Mouse (Mus musculus) testis, adult 2 months (tissue): Measurements from ENCODE around the gene Btn1a1. TPM values are rescaled to one million over a fixed set of nuclear protein-coding genes. Genes with fewer than 3 reads are reported as not detected.

ENCODE experiments used
- H3K27ac ChIP-seq: fragments of 200-500 bp; 2 replicates; pipeline ENCODE4 v1.5.1; 2012; ENCODE audit warnings: low read depth, low read length; ENCODE audit not compliant: control insufficient read depth, insufficient read depth
- H3K27me3 ChIP-seq: fragments of 200-500 bp; 2 replicates; pipeline ENCODE4 v1.6.1; 2012; ENCODE audit warnings: mild to moderate bottlenecking, low read length, moderate library complexity; ENCODE audit not compliant: control insufficient read depth, insufficient read depth
- H3K36me3 ChIP-seq: fragments of 200-500 bp; 2 replicates; pipeline ENCODE4 v1.6.1; 2012; ENCODE audit warnings: mild to moderate bottlenecking, low read length; ENCODE audit not compliant: control insufficient read depth, insufficient read depth
- H3K4me1 ChIP-seq: fragments of 200-500 bp; 2 replicates; pipeline ENCODE4 v1.6.1; 2012; ENCODE audit warnings: low read length; ENCODE audit not compliant: control insufficient read depth, insufficient read depth
- H3K4me3 ChIP-seq: fragments of 200-500 bp; 2 replicates; pipeline ENCODE4 v1.5.1; 2012; ENCODE audit warnings: low read depth, mild to moderate bottlenecking, low read length, moderate library complexity, mixed read lengths; ENCODE audit not compliant: control insufficient read depth
- CTCF ChIP-seq: fragments of 200-500 bp; IDR thresholded peaks from 2 replicates; pipeline ENCODE4 v1.5.1; 2012; ENCODE audit warnings: low read depth, mild to moderate bottlenecking, inconsistent platforms, low read length, moderate library complexity; ENCODE audit not compliant: control insufficient read depth, insufficient read depth, insufficient replicate concordance
- POLR2A ChIP-seq: fragments of 200-500 bp; IDR thresholded peaks from 2 replicates; pipeline ENCODE4 v1.6.1; 2012; ENCODE audit warnings: low read depth, mild to moderate bottlenecking, inconsistent platforms, low read length, moderate library complexity; ENCODE audit not compliant: control insufficient read depth
- polyA plus RNA-seq: library from polyadenylated mRNA; depleted of rRNA; stranded (reverse); fragments of >200 nt; gene quantifications from 2 replicates; pipeline ENCODE4 v1.2.3, GENCODE M21; 2012

The Btn1a1 gene
- polyA plus RNA-seq, 1 experiment, result 0.26 TPM

DNA sequence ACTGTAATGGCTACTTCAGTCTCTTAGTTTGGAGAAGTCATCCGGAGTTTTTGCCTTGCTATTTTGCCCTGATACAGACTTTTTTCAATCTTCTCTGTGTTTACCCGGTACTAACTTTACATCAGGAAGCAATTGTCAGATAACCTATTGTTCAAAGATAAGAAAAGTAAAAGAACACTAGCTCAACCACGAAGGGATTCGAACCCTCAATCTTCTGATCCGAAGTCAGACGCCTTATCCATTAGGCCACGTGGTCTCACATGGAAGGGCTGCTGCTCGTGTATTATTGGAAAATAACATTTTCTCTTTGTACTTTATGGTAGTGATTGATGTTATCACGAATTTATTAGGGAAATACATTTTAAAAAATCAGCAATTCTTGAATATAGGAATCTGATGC lies 38.1 kb upstream of the Btn1a1 start:
- H3K36me3 ChIP-seq, result no peaks in the 10 kb centered on the region
- peaks cover 3% of the 10 kb centered on the region for H3K4me1 ChIP-seq
- H3K27me3 ChIP-seq, result no peaks in the 10 kb centered on the region
- H3K4me3 ChIP-seq, result no peak overlapping the region
- no peak for TF ChIP-seq POLR2A
- no peak for TF ChIP-seq CTCF
- no peak overlapping the region for H3K27ac ChIP-seq

DNA sequence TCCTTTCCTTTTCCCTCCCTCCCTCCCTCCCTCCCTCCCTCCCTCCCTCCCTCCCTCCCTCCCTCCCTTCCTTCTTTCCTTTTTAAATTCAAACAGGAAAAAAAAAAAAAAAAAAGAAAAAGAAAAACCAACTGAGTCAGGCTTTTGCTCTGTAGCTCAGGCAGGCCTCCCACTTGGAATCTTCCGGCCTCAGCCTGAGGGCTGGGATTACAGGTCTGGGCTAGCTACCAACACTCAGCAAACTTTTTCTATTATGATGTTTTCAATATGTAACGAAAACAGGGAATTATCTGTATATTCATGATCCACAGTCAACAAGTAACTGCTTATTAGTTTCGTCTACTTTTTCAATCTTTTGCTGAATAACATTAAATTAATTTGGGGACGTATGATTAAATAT lies 37.2 kb upstream of the Btn1a1 start:
- H3K27ac ChIP-seq, result no peak overlapping the region
- H3K36me3 ChIP-seq, result no peaks in the 10 kb centered on the region
- TF ChIP-seq POLR2A, result no peak
- TF ChIP-seq CTCF, result no peak
- H3K4me3 ChIP-seq, result no peak overlapping the region
- H3K4me1 ChIP-seq, result peaks cover 3% of the 10 kb centered on the region
- no peaks in the 10 kb centered on the region for H3K27me3 ChIP-seq

DNA sequence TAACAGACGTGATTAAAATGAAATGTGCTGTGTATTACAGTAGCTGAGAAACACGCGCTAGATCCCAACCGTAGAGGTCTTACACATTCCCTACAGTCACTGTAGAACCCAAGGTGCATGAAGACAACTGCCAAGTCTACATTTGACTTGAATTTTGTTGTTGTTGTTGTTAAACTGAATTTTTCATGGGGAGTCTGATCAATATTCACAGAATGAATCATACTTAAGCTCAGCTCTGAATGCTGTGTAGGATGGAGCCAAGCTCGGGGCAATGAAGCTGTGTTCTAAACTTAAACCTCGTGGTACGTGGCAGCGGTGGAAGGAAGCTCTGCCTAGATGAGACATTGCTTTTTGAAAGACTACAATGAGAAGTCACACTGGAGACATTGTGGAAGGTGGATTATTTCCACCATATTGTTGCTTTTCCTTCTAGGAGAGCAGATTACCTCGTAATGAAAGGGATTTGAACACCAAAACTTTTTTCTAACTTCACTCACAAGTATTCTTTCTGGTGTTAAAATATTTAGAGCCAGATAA lies 36.4 kb upstream of the Btn1a1 start:
- no peak overlapping the region for H3K4me3 ChIP-seq
- no peaks in the 10 kb centered on the region for H3K27me3 ChIP-seq
- TF ChIP-seq POLR2A, result no peak
- no peak for TF ChIP-seq CTCF
- H3K4me1 ChIP-seq, result peaks cover 3% of the 10 kb centered on the region
- H3K36me3 ChIP-seq, result no peaks in the 10 kb centered on the region
- H3K27ac ChIP-seq, result no peak overlapping the region

DNA sequence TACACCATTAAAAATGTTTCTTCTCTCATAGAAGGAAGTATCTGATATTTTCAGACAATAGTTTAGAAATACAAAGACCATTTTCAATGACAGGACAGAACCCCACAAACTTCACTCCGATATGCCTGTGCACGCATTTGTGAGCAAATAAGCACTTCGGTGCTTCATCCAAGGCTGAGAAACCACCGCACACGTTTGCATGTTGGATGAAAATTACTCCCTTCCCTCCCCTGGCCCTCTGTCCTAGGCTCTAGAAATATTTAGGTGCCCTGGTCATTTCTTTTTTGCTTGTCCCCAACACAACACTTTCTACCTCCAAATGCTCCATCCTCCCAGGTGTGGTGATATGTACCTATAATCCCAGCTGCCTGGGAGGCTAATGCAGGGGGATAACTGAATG lies 35.8 kb upstream of the Btn1a1 start:
- peaks cover 3% of the 10 kb centered on the region for H3K4me1 ChIP-seq
- TF ChIP-seq CTCF (no peak), POLR2A (no peak)
- H3K27ac ChIP-seq, result no peak overlapping the region
- H3K4me3 ChIP-seq, result no peak overlapping the region
- no peaks in the 10 kb centered on the region for H3K36me3 ChIP-seq
- no peaks in the 10 kb centered on the region for H3K27me3 ChIP-seq

DNA sequence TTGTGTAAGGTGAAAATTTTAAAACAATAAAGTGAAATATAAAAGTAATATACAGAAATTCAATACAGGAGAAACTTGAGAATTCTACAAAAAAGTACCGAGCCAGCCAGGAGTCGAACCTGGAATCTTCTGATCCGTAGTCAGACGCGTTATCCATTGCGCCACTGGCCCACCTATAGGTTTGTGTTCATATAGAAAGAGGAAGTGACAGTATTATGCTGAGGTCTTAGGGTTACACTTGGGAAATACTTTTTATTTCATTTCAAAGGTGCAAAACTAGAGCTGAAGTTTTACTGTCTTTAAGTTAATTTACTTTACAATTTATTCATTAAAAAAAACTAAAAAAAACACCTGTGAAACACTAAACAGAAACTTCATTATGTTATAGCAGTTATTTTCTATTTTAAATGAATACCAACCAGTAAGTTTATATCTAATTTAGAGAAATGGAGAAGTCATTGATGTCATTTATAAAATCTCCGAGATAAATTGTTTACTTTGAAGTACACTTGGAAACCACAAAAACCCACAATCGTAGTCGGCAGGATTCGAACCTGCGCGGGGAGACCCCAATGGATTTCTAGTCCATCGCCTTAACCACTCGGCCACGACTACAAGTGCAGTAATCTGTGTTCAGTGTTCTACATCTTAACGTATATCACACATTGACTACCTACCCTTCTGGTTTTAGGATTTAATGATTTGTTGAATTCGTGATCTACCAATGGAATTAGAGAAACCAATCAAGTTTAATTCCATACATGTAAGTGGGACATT lies 34.9 kb upstream of the Btn1a1 start:
- Histone ChIP-seq H3K4me1 (no peaks in the 10 kb centered on the region), H3K27me3 (no peaks in the 10 kb centered on the region), H3K27ac (no peak overlapping the region), H3K36me3 (no peaks in the 10 kb centered on the region), H3K4me3 (no peak overlapping the region)
- TF ChIP-seq POLR2A, result no peak
- TF ChIP-seq CTCF, result no peak

DNA sequence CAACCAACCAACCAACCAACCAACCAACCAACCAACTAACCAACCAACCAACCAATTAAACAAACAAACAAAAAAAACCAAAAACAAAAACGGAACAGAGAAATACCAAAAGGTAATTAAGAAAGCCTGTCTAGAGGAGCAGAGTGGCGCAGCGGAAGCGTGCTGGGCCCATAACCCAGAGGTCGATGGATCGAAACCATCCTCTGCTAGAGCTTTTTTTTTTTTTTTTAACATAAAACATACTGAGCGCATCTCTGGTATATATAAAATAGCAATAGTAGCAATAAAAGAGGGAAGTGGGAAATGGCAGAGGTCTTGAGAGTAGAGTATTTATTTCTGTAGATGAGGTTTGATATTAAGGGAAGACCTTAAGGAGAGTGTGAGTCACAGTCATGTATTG lies 34.2 kb upstream of the Btn1a1 start:
- Histone ChIP-seq H3K27ac (no peak overlapping the region), H3K4me1 (no peaks in the 10 kb centered on the region), H3K27me3 (no peaks in the 10 kb centered on the region), H3K4me3 (no peak overlapping the region), H3K36me3 (no peaks in the 10 kb centered on the region)
- TF ChIP-seq POLR2A, result no peak
- no peak for TF ChIP-seq CTCF

DNA sequence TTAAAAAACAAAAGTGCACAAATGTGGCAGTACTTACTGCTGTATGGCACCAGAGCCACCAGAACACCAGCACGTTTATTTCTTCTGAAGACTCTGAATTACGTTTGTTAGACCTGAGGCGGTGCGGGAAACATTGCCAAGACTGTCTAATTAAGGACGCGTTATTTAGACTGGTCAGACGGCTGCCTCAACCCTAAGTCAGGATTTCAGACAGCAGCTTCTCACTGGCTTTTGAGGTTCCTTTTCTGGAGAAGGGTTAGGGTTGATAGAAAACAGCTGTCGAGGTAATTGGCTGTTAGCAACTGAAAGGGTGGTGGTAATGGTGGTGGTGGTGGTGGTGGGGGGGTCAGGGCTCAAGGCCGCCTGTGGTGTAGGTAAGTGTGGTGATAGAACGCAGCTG lies 33.0 kb upstream of the Btn1a1 start:
- TF ChIP-seq CTCF, result no peak
- TF ChIP-seq POLR2A, result no peak
- H3K4me3 ChIP-seq, result no peak overlapping the region
- no peaks in the 10 kb centered on the region for H3K36me3 ChIP-seq
- H3K27me3 ChIP-seq, result no peaks in the 10 kb centered on the region
- no peaks in the 10 kb centered on the region for H3K4me1 ChIP-seq
- no peak overlapping the region for H3K27ac ChIP-seq
